Mouse (Mus musculus): ENCODE data around the gene Btbd1. TPM values are rescaled to one million over a fixed set of nuclear protein-coding genes. Genes with fewer than 3 reads are reported as not detected.

Btbd1 gene
- polyA plus RNA-seq, 2 experiments = 62.1 to 86.3 TPM

GRCm38 (mm10) chr7:81845313-81845712 is 16.1 kb upstream of the Btbd1 start:
- H3K9ac ChIP-seq (ENCODE audit: low read depth, low read length, severe bottlenecking) = no peak overlapping the region
- WGBS = 61% methylated on average over 3 of the region's 3 CpGs
- ATAC-seq (ENCODE audit: low FRiP score, low read depth) (no peak), DNase-seq (ENCODE audit: low spot score) (no peak)
- no peak overlapping the region for H3K27ac ChIP-seq (replicated peaks; ENCODE audit: low read depth, low read length)
- no peaks in the 10 kb centered on the region for H3K36me3 ChIP-seq (ENCODE audit: control insufficient read depth, insufficient read depth, low read length)
- H3K4me1 ChIP-seq (ENCODE audit: control insufficient read depth, insufficient read depth, low read length) = peaks cover 4% of the 10 kb centered on the region; the same call in 1 of the 2 replicates
- H3K27me3 ChIP-seq (ENCODE audit: control insufficient read depth, insufficient read depth, low read length) = no peaks in the 10 kb centered on the region
- H3K4me3 ChIP-seq (replicated peaks; ENCODE audit: low read length) = no peak overlapping the region
- TF ChIP-seq POLR2A (IDR thresholded peaks at IDR 0.05; ENCODE audit: borderline replicate concordance, extremely low read depth, insufficient read depth, insufficient read length) = no peak
- H3K9me3 ChIP-seq (ENCODE audit: control insufficient read depth, low read length) = no peaks in the 10 kb centered on the region
- no peak overlapping the region for H3K4me2 ChIP-seq (replicated peaks; ENCODE audit: low read depth, low read length, severe bottlenecking)

DNA sequence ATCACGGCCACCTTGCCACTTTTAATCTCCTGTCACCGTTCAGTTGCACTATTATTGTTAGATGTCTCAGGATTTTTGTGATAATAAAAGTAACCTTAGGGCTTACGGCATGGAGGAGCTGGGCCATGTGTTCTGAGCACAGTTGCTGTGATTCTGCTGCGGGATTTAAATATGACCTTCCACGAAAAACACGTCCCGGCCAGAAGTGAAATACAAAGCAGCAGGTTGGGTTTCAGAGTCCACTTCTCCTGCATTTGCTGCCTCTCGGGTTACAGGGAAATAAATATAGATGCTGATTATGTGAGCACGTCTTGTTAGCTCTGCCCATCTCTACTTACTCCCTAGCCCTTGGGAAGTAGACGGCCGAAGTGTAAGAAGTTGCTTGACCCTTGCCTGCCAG is 15.6 kb upstream of the Btbd1 start:
- Histone ChIP-seq H3K9me3 (ENCODE audit: control insufficient read depth, low read length) (no peaks in the 10 kb centered on the region), H3K4me1 (ENCODE audit: control insufficient read depth, insufficient read depth, low read length) (peaks cover 4% of the 10 kb centered on the region; the same call in 1 of the 2 replicates), H3K36me3 (ENCODE audit: control insufficient read depth, insufficient read depth, low read length) (no peaks in the 10 kb centered on the region), H3K27ac (replicated peaks; ENCODE audit: low read depth, low read length) (no peak overlapping the region), H3K4me2 (replicated peaks; ENCODE audit: low read depth, low read length, severe bottlenecking) (no peak overlapping the region), H3K9ac (ENCODE audit: low read depth, low read length, severe bottlenecking) (no peak overlapping the region), H3K27me3 (ENCODE audit: control insufficient read depth, insufficient read depth, low read length) (no peaks in the 10 kb centered on the region), H3K4me3 (replicated peaks; ENCODE audit: low read length) (no peak overlapping the region)
- 52% methylated on average over 11 of the region's 11 CpGs for WGBS
- DNase-seq (ENCODE audit: low spot score) (no peak), ATAC-seq (ENCODE audit: low FRiP score, low read depth) (no peak)
- no peak for TF ChIP-seq POLR2A (IDR thresholded peaks at IDR 0.05; ENCODE audit: borderline replicate concordance, extremely low read depth, insufficient read depth, insufficient read length)

DNA sequence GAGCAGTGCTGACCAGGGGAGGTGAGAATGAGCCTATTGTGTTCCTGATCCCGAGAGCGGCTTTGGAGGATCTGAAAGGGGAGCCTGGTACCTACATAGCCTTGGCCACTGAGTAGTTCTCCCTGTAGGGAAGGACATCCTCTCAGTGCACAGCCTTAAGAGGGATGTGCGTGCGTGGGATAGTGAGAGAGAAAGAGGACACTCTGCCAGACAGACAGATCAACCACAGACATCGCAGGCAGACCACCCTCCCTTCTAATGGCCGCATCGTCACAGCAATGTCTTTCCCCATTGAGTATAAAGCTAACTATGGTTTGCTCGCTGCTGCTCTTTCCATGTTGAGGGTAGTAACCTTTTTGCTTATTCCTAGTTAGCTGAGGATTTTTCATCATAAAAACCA is 14.7 kb upstream of the Btbd1 start:
- no peak overlapping the region for H3K4me3 ChIP-seq (replicated peaks; ENCODE audit: low read length)
- TF ChIP-seq POLR2A (IDR thresholded peaks at IDR 0.05; ENCODE audit: borderline replicate concordance, extremely low read depth, insufficient read depth, insufficient read length) = no peak
- no peak overlapping the region for H3K9ac ChIP-seq (ENCODE audit: low read depth, low read length, severe bottlenecking)
- DNase-seq (ENCODE audit: low spot score) (no peak), ATAC-seq (ENCODE audit: low FRiP score, low read depth) (no peak)
- H3K27ac ChIP-seq (replicated peaks; ENCODE audit: low read depth, low read length) = no peak overlapping the region
- H3K36me3 ChIP-seq (ENCODE audit: control insufficient read depth, insufficient read depth, low read length) = no peaks in the 10 kb centered on the region
- H3K27me3 ChIP-seq (ENCODE audit: control insufficient read depth, insufficient read depth, low read length) = no peaks in the 10 kb centered on the region
- WGBS = 90% methylated on average over 8 of the region's 8 CpGs
- peaks cover 4% of the 10 kb centered on the region; the same call in 1 of the 2 replicates for H3K4me1 ChIP-seq (ENCODE audit: control insufficient read depth, insufficient read depth, low read length)
- no peak overlapping the region for H3K4me2 ChIP-seq (replicated peaks; ENCODE audit: low read depth, low read length, severe bottlenecking)
- no peaks in the 10 kb centered on the region for H3K9me3 ChIP-seq (ENCODE audit: control insufficient read depth, low read length)

- WGBS = 79% methylated on average over 1 of the region's 1 CpGs
These were observed 13.8 kb upstream of the Btbd1 start for GRCm38 (mm10) chr7:81842998-81843397.

GRCm38 (mm10) chr7:81842141-81842540 is 12.9 kb upstream of the Btbd1 start:
- no peaks in the 10 kb centered on the region for H3K9me3 ChIP-seq (ENCODE audit: control insufficient read depth, low read length)
- H3K36me3 ChIP-seq (ENCODE audit: control insufficient read depth, insufficient read depth, low read length) = no peaks in the 10 kb centered on the region
- no peak overlapping the region for H3K27ac ChIP-seq (replicated peaks; ENCODE audit: low read depth, low read length)
- no peaks in the 10 kb centered on the region for H3K27me3 ChIP-seq (ENCODE audit: control insufficient read depth, insufficient read depth, low read length)
- TF ChIP-seq POLR2A (IDR thresholded peaks at IDR 0.05; ENCODE audit: borderline replicate concordance, extremely low read depth, insufficient read depth, insufficient read length) = no peak
- no peak for ATAC-seq (ENCODE audit: low FRiP score, low read depth)
- WGBS = 95% methylated on average over 7 of the region's 7 CpGs
- peaks cover 2% of the 10 kb centered on the region; the same call in 1 of the 2 replicates for H3K4me1 ChIP-seq (ENCODE audit: control insufficient read depth, insufficient read depth, low read length)
- no peak overlapping the region for H3K4me2 ChIP-seq (replicated peaks; ENCODE audit: low read depth, low read length, severe bottlenecking)
- no peak overlapping the region for H3K4me3 ChIP-seq (replicated peaks; ENCODE audit: low read length)
- DNase-seq (ENCODE audit: low spot score) = no peak
- H3K9ac ChIP-seq (ENCODE audit: low read depth, low read length, severe bottlenecking) = no peak overlapping the region

More at GRCm38 (mm10) chr7:81842998-81843397, 13.8 kb upstream of the Btbd1 start:
- Histone ChIP-seq H3K36me3 (ENCODE audit: control insufficient read depth, insufficient read depth, low read length) (no peaks in the 10 kb centered on the region), H3K27ac (replicated peaks; ENCODE audit: low read depth, low read length) (no peak overlapping the region), H3K27me3 (ENCODE audit: control insufficient read depth, insufficient read depth, low read length) (no peaks in the 10 kb centered on the region), H3K4me2 (replicated peaks; ENCODE audit: low read depth, low read length, severe bottlenecking) (no peak overlapping the region), H3K9ac (ENCODE audit: low read depth, low read length, severe bottlenecking) (no peak overlapping the region), H3K4me3 (replicated peaks; ENCODE audit: low read length) (no peak overlapping the region), H3K4me1 (ENCODE audit: control insufficient read depth, insufficient read depth, low read length) (peaks cover 4% of the 10 kb centered on the region; the same call in 1 of the 2 replicates), H3K9me3 (ENCODE audit: control insufficient read depth, low read length) (no peaks in the 10 kb centered on the region)
- no peak for DNase-seq (ENCODE audit: low spot score)
- TF ChIP-seq POLR2A (IDR thresholded peaks at IDR 0.05; ENCODE audit: borderline replicate concordance, extremely low read depth, insufficient read depth, insufficient read length) = no peak
- ATAC-seq (ENCODE audit: low FRiP score, low read depth) = no peak

GRCm38 (mm10) chr7:81841439-81841838 is 12.2 kb upstream of the Btbd1 start:
- no peak for TF ChIP-seq POLR2A (IDR thresholded peaks at IDR 0.05; ENCODE audit: borderline replicate concordance, extremely low read depth, insufficient read depth, insufficient read length)
- Histone ChIP-seq H3K27ac (replicated peaks; ENCODE audit: low read depth, low read length) (no peak overlapping the region), H3K9me3 (ENCODE audit: control insufficient read depth, low read length) (no peaks in the 10 kb centered on the region), H3K4me2 (replicated peaks; ENCODE audit: low read depth, low read length, severe bottlenecking) (no peak overlapping the region), H3K9ac (ENCODE audit: low read depth, low read length, severe bottlenecking) (no peak overlapping the region), H3K27me3 (ENCODE audit: control insufficient read depth, insufficient read depth, low read length) (no peaks in the 10 kb centered on the region), H3K36me3 (ENCODE audit: control insufficient read depth, insufficient read depth, low read length) (no peaks in the 10 kb centered on the region), H3K4me3 (replicated peaks; ENCODE audit: low read length) (no peak overlapping the region), H3K4me1 (ENCODE audit: control insufficient read depth, insufficient read depth, low read length) (no peaks in the 10 kb centered on the region)
- DNase-seq (ENCODE audit: low spot score) (no peak), ATAC-seq (ENCODE audit: low FRiP score, low read depth) (no peak)
- WGBS = 80% methylated on average over 6 of the region's 6 CpGs
